Mouse (Mus musculus) thymus, postnatal 25 days (tissue): Measurements from ENCODE around the gene Zfp941.

Experiments used
- DNase-seq: peaks from one replicate; pipeline ENCODE4 v3.0.0; 2022

The Zfp941 gene

GRCm38 (mm10) chr7:140840750-140841735, 19.1 kb upstream of the Zfp941 start:
- no peak for DNase-seq

- no peak for DNase-seq
These were observed 17.6 kb upstream of the Zfp941 start for GRCm38 (mm10) chr7:140839556-140839955.

GRCm38 (mm10) chr7:140836243-140837115, 14.5 kb upstream of the Zfp941 start:
- DNase-seq = no peak

- DNase-seq = no peak
These were observed 13.7 kb upstream of the Zfp941 start for GRCm38 (mm10) chr7:140835758-140836087.

GRCm38 (mm10) chr7:140834968-140835757, 13.2 kb upstream of the Zfp941 start, which contains the start of gene Urah:
TSS of gene Urah (plus strand) at chr7:140835018.
- no peak for DNase-seq

GRCm38 (mm10) chr7:140833341-140833740, 11.4 kb upstream of the Zfp941 start:
- DNase-seq = no peak

GRCm38 (mm10) chr7:140831447-140831846, 9.5 kb upstream of the Zfp941 start:
- no peak for DNase-seq

- DNase-seq = no peak
These were observed 6.3 kb upstream of the Zfp941 start for GRCm38 (mm10) chr7:140828171-140828881.

GRCm38 (mm10) chr7:140822731-140823130, 753 bp upstream of the Zfp941 start:
- no peak for DNase-seq

GRCm38 (mm10) chr7:140821305-140821652, 699 bp downstream of the Zfp941 start:
- no peak for DNase-seq

- no peak for DNase-seq
These were observed 1.8 kb downstream of the Zfp941 start for GRCm38 (mm10) chr7:140820173-140820572.

GRCm38 (mm10) chr7:140812850-140813249, 9.1 kb downstream of the Zfp941 start:
- no peak for DNase-seq

- DNase-seq = no peak
These were observed 10.3 kb downstream of the Zfp941 start for GRCm38 (mm10) chr7:140811714-140812113.

- peak; percentile 8 for DNase-seq
These were observed 11.5 kb downstream of the Zfp941 start for GRCm38 (mm10) chr7:140810496-140810895.

- peak; percentile 51 for DNase-seq
These were observed 16.3 kb downstream of the Zfp941 start for GRCm38 (mm10) chr7:140805704-140806103.

GRCm38 (mm10) chr7:140802629-140803028, 19.3 kb downstream of the Zfp941 start:
- no peak for DNase-seq

GRCm38 (mm10) chr7:140798212-140798611, 23.8 kb downstream of the Zfp941 start:
- no peak for DNase-seq

GRCm38 (mm10) chr7:140797619-140798018, 24.4 kb downstream of the Zfp941 start:
- no peak for DNase-seq

GRCm38 (mm10) chr7:140793541-140793940, 28.4 kb downstream of the Zfp941 start:
- DNase-seq = no peak

GRCm38 (mm10) chr7:140788053-140788435, 33.9 kb downstream of the Zfp941 start:
- no peak for DNase-seq

- no peak for DNase-seq
These were observed 34.4 kb downstream of the Zfp941 start, which contains the start of gene Syce1 for GRCm38 (mm10) chr7:140787406-140788052. TSS of gene Syce1 (minus strand) at chr7:140787852.

GRCm38 (mm10) chr7:140780548-140780947, 41.4 kb downstream of the Zfp941 start:
- DNase-seq = no peak
